Mouse (Mus musculus) megakaryocyte-erythroid progenitor cell, adult 5-6 weeks (primary cell): ENCODE measurements around the gene Caly. TPM values are rescaled to one million over a fixed set of nuclear protein-coding genes. Genes with fewer than 3 reads are reported as not detected.
A peak's percentile ranks its signal among the peaks of the same experiment; 100 is the strongest.

Source experiments
- ATAC-seq: replicated peaks from 2 replicates; pipeline ENCODE4 v1.8.0; 2016; ENCODE audit warnings: mild to moderate bottlenecking, inconsistent platforms; ENCODE audit not compliant: severe bottlenecking, poor library complexity, low FRiP score, low TSS enrichment
- total RNA-seq, 2 experiments: library from RNA; stranded (forward) in 1 of 2; stranded (reverse) in 1 of 2; fragments of 200-1000, 215-1000 nt in 1 of 2; fragments of >200 nt in 1 of 2; fragmentation: Nextera tagmentation in 1 of 2; gene quantifications; 2 replicates each; pipeline ENCODE4 v1.2.3; 2014 to 2017

Caly gene
- total RNA-seq (2014; fragmentation: Nextera tagmentation) (not detected in 2 replicates), total RNA-seq (2017) (not detected in 2 replicates)

DNA sequence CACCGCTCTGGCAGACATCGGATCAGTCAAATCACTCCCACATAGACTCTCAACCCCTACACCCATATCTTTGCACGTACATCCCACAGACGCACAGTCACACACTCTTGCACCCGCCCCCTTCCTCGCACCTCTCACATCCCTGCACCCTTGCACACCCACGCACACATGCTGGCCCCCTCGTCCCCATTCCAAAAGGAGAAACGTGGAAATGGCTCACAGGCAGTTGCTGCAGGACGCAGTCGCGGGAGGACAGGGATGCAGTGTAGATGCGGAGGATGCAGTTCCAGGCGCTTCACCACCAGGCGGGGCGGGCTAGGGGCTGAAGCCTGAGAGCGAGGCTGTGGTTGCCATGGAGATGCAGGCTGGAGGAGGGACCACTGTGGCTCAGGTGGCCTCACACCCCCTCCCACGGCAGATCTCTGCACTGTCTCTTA is at the start of gene Caly:
Caly (minus strand) TSS at position 307 of the 437 bp plus-strand sequence.
- peak; percentile 71 for ATAC-seq

DNA sequence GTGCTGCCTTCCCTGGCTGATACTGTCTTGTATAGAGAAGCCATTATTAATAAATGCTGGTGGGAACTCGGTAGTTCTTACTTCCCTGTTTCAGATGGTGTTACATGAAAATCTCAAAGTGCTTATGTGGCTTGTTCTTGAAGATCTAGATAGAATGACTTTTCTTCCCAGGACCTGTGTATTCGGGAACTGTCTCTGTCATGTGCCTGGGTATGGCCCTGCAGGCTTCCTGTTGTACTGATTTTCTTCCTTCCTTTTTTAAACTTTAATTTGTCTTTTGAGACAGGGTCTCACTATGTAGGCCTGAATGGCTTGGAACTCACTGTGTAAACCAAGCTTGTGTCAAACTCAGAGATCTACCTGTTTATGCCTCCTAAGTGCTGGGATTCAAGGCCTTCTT is 45.6 kb upstream of the Caly start:
- no peak for ATAC-seq

DNA sequence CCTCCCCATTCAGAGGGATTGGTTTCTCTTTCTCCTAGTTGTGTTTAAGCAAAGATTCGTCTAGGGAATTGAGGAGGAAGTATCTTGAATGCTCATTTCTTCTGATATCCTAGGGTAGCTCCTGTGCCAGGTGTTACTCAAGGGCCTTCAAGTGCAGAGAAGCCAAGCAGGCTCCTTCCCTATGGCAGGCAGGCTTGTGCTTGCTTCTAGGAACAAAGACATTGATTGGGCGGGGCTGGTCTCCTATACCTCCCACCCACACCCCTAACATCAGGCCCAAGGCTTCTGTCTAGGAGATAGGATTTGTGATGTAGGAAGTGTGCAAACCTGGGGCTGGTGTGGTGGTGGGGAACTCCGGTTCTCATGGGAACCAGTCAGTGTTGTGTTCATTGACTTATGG is 44.6 kb upstream of the Caly start:
- ATAC-seq = no peak

DNA sequence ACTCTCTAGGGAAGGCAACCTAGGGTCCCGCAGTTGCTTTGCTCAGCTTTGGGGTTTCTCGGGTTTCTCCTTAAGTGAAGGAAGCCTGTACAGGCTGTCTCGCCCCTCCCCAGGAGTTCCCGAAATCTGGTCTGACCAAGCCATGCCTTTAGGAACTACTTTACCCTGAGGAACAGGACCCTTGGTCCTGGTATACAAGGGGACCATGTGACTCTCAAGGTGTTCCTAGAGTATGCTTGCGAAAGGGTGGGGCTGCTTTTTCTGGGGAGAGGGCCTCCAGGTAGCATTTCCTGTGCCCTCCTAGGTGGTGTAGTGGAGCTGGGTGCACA is 43.6 kb upstream of the Caly start:
- ATAC-seq = 0 out of 2 replicates have a peak, but pooled peaks have one; percentile 0

DNA sequence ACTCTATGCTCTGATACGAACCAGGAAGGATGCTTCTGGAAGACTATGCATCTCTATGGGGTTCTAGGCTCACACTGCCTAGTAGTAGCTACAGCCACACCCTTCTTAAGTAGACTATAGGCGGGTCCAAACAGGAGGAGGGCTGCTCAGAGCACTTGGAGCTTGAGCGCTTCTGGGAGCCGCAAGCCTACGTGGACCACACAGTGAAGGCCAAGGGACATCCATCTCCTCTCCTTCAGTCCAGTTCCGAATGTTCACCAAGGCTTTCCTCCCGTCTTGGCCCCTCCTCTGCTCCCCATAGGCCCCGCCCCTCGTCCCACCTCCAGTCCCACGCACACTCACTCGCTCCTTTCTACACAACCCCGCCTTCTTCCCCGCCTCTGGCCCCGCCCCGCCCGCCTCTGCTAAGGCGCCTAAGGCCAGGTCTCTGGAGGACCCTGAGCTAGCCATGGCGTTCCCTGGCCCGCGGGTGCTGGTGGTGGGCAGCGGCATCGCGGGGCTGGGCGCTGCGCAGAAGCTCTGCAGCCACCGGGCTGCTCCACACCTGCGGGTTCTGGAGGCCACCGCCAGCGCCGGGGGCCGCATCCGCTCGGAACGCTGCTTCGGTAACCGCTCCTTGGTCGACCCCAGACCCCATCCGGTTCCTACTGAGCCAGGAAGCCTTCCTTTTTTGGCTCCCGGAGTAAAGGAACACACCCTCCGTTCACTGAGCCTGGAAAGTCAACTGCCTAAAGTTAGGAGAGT is 43.1 kb upstream of the Caly start:
- peak; percentile 97 for ATAC-seq

DNA sequence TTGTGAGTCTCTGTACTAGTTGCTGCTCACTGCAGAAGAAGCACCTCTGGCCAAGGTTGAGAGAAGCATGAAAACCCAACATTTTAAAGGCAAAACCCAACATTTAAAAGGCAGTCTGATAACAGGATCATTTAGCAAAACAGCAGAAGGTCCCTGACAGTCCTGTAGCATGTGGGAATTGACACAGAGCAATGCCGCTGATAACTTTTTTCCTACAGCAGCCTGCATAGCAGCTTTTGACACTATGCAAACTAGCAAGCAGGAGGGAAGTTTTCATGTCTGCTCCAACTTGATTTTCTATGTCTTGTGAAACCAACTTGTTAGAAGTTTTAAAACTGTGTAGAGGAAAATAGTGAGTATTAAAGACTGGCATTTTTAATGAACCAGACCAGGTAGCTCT is 42.0 kb upstream of the Caly start:
- ATAC-seq = no peak

DNA sequence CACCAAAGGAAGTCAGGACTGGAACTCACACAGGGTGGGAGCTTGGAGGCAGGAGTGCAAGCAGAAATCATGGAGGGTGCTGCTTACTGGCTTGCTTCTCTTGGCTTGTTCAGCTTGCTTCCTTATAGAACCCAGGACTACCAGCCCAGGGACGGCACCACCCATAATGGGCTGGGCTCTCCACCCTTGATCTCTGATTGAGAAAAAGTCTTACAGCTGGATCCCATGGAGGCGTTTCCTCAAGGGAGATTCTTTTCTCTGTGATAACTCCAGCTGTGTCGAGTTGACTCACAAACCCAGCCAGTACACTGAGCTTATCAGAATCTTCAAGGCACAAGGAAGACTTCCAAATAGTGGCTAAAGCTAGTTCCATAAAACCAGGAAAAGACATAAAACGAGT is 40.4 kb upstream of the Caly start:
- ATAC-seq = no peak

DNA sequence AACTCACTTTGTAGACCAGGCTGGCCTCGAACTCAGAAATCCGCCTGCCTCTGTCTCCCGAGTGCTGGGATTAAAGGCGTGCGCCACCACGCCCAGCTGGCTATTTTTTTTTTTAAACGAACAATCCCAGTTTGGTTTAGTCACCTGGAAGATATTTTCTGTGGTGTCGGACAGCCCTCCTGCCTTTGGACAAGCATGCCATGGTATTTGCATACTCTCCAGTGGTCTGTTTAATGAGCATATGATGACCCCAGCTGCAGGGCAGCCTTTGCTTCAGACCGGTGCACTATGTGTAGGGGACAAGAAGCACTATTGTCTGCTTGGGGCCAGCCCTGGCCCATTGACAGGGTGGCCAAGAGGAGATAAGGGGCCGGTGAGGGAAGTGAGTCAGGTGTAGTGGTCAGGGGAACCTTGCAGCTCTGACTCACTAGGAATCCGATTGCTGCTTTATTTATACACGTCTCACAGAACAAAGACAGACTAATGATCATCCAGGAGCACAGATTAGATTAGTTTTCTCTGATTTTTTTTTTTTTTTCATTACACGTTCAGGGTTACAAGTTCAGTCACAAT is 39.1 kb upstream of the Caly start:
- ATAC-seq = no peak

DNA sequence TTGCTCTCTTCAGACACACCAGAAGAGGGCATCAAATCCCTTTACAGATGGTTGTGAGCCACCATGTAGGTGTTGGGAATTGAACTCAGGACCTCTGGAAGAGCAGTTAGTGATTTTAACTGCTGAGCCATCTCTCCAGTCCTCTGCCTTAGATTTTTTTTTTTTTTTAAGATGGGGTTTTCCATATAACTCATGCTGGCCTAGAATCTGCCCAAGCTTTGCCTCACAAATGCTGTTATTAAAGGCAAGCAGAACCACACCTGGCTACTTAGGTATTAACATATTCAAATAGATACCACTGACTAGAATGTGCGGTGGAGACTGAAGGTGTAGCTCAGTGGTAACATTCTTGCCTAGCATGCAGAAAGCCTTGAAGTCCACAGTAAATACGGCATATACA is 38.1 kb upstream of the Caly start:
- ATAC-seq = no peak

DNA sequence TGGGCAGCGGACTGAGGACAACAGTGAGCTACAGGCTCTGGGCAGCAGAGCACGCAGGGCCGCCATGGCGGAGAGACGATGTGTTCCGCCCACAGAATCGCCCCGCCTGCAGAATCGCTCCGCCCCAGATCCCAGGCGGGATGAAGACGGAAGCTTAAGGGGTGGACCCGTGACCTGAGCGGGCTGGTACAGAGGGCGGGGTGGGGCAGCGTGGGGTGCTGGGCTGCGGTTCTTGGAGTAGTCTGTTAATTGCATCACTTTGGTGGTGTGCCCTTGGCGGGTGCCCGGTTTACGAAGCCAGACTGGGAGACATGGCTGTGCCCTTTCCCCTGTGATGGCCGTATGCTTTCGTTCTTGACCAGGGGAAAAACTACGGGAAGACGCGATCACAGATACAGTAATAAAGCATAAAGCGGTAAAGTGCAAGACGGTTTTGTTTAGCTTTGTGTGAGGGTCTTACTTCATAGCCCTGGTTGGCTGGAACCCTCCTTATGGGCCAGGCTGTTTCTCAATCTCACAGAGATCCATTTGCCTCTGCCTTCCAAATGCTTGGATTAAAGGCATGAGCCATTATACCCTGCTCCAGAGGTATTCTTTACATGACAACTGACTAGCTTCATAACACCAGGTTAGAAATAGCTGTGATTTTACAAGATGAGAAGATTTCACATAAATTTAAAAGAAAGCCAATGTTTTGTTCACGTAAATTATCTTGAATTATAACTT is 34.1 kb upstream of the Caly start, which contains the start of gene Echs1:
Echs1 (minus strand) TSS at position 148 of the 726 bp plus-strand sequence.
- ATAC-seq = peak; percentile 99

DNA sequence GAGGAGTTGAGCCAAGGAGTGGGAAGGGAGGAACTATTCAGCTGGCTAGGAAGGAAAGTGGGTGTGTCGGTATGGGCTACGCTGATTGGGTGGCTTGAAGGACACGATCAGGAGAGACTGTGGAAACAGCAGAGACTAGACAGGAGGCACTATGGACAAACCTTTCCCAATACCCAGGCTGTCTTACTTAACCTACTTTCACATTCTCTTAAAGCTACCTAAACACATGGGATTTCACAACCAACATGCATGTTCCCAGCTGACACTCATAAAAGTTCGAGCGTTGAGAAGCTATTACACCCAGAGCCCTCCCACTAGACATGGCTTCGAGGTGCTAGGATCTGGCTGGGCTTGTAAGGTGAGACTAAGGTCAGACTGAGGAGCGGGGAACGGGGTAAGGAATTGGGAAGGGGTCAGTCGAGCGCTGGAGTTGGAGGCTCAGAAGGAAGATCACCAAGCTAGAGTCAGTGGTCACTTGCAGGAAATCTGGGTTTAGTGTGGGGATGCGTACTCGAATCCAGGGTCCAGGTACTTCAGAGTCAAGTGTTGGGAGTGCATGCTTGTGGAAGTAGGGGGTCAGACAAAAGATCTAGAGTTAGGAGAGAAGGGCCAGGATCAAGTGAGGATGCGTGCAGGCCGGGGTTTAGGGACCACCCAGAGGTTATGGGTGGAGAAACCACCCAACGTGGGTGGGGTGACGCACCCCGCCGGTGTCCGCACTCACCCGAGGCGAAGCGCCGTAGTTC is 33.4 kb upstream of the Caly start, which contains the start of gene Paox:
Paox (plus strand) TSS at position 217 of the 746 bp plus-strand sequence.
- peak; percentile 79 for ATAC-seq

DNA sequence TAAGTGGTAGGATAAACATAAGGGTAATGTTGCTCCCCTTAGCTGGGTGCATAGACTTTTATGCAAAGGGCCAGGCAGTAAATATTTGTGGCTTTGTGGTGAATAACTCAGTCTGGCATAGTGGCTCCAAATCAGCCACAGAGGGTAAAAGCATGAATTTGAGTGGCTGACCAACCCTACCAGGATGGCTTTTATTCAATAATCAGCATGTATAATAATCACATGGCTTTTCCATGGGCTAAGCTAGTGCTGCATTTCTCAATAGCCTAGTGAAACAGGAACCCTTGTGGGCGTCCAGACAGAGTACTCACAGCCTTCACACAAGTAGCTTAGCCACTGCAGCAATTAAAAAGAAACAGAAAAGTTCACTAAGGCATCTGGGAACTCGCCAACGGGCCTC is 29.6 kb upstream of the Caly start:
- no peak for ATAC-seq

DNA sequence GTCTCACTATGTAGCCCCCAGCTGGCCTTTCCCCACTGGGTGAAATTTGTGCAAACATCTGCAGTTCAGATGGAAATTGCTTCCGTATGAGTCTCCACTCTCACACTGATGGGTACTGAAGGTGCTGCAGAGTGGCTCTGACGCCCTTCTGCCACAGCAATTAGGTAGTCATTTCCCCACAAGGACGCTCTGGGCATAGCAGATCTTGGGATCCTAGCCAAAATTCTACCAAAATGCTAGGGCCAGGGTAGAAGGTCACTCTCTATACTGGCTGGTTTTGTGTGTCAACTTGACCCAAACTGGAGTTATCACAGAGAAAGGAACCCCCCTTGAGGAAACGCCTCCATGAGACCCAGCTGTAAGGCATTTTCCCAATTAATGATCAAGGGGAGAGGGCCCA is 21.7 kb upstream of the Caly start:
- no peak for ATAC-seq

DNA sequence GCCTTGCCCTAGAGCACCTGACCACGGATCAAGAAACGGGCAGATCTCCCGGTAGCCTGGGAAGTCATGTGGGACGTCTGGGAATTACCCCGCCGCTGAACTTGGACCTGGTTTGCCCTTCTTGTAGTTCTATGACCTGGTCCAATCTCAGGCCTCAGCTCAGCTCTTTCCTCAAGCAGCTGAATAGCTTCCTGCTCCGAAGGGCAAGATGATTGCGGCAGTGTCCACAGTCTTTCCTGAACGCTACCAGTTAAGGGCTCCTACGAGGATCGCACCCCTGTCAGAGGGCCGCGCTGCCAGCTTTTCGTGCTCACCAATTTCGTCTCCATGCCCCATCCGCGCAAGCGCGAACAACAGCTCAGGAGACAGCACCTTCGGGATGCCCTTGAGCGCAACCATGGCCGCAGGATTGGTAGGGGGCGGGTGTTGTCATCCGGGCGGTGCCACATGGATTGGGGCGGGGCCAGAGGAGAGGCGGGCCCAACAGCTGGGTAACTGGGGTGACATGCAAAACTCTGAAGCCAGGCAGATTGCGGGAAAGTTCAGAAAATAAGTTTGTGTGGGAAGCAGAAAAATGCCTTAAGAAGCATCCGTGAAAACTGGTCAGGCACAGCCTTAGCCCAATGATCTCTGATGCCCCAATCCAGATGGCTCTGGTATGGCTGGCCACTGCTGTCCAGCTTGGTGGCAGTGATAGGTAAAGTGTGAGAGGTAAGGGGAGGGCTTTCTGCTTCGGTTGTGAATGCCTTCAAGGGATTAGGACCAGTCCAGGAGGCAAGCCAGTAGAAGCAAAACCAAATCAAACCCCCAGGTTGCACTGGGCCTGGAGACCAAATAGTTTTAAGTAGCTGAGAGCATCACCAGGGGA is 19.9 kb upstream of the Caly start, which contains the start of gene Fuom:
Fuom (minus strand) TSS at position 449 of the 868 bp plus-strand sequence.
- ATAC-seq = peak; percentile 97

DNA sequence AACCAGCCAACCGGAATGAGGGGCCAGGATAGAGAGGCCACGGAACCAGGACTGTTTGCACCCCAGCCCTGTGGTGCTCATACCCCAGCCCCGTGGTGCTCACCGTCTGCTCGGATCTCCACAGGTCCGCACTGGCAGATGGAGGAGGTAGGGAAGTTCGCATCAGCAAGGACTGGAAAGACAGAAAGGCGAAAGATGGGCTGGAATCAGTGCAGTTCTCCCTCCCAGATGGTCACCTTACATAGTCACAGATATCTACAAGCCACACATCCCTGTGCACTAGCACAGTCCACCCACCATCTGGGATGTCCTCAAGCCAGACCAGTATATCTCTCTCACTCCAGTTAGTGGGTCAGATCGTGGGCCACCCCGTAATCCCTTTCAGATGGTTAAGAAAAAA is 19.1 kb upstream of the Caly start:
- ATAC-seq = no peak

DNA sequence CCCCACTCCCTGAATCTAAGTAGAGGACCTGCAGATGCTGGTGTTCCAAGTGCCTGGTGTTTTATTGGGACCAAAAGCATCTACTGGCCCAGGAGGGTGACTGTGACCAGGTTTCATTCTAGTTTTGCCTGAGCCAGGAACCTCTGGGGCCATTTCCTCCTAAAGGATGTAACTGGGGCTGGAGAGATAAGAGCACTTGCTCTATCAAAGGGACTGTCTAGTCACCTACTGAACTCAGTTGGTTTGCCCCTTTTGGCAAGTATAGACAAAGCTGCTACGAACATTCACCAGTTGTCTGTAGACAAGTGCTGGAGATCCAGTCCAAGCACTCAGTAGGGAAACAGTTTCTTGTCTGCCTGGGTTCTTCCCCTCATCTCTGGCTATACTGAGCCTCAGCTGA is 16.1 kb upstream of the Caly start:
- ATAC-seq = no peak

DNA sequence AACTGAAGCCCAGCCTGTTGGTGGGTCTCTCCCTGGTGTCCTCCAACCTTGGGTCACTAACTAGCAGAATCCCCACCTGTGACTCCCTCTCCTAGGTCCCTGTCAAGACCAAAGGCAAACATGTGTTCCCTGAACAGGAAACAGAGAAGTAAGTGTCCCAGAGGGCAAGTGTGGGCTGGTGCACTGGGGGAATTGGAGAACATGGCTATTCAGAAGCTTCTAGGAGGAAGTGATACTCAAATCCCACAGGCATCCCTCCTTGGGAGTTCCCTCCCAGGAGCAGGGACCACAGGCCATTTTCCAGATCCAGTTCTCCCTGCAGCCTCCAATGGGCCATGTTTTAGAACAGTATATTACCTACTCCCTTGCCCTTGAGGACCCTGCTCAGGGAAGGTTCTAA is 13.7 kb upstream of the Caly start:
- no peak for ATAC-seq

DNA sequence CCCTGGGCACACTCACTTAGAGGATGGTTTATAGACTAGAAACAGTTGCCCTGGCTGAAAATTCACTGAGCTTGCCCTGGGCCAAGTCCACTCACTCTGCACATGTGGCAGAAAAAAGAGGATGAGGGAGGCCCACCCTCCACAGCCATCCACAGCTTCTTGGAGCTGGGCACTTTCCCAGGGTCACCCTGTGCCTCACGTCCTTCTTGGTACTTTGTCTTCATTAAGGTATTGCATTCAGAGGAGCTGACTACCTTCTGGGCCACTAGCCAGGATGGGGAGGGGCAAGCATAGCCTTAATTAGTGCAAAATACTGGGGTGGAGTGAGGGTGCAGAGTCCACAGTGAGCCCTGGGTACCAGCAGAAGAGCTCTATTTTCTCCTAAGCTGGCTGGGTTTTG is 13.2 kb upstream of the Caly start:
- no peak for ATAC-seq

DNA sequence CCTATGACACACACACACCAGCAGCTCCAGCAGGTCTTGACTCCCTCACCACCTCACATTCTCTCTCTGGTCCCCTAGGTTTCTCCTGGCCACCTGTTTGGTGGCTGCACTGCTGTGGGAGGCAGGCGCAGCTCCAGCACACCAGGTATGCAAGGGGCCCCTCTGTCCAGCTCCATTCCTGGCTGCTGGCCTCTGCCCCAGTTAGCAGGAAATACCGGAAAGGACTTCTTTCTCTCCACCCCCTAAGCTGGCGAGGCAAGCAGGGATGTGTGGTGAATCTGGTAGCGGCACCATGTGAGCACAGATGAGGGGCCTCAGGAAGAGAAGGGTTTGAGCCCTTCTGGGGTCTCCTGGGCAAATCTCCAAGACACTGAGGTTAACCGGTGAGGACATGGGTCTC is 12.6 kb upstream of the Caly start:
- ATAC-seq = no peak
